Mouse (Mus musculus) liver, adult 2 months (tissue): Measurements from ENCODE around the gene Lrrc71.

Source experiments
- CTCF ChIP-seq: fragments of 200-500 bp; IDR thresholded peaks from 2 replicates; pipeline ENCODE4 v1.5.1; 2011; ENCODE audit warnings: low read depth, low read length, control low read depth
- POLR2A ChIP-seq: fragments of 200-500 bp; IDR thresholded peaks from 2 replicates; pipeline ENCODE4 v1.6.1; 2011; ENCODE audit warnings: low read length, control low read depth; ENCODE audit not compliant: insufficient read depth; ENCODE audit errors: extremely low read depth

DNA sequence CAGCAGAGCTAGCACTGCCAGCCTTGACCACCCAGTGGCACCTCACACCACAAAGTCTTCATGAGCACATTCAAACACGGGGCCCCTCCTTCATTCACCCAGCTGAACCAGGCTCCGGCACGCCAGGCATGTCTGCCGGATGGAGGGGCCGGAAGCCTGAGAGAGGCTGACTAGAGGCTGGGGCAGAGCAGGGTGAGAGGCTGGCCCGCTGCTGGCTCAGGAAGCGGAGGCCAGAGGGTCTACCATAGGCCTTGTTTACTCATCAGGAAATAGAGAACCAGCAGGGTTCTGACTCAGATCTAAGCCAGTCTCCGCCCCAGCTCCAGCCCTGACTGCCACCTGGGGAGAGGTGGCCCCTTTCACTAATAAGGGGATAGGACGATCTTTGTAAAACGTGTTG lies 16.7 kb upstream of the Lrrc71 start:
- TF ChIP-seq CTCF, result no peak
- no peak for TF ChIP-seq POLR2A
